Mouse (Mus musculus): ENCODE measurements around the gene Lrwd1.

- TF ChIP-seq EP300 (IDR thresholded peaks at IDR 0.05), result no peak
- TF ChIP-seq CTCF (IDR thresholded peaks at IDR 0.05), result no peak
These were observed 50.8 kb downstream of the Lrwd1 start for GRCm38 (mm10) chr5:136084891-136085651.

All from lung, postnatal 0 days (tissue).